Mouse (Mus musculus): ENCODE data around the gene Fancm. TPM values are rescaled to one million over a fixed set of nuclear protein-coding genes. Genes with fewer than 3 reads are reported as not detected.

Gene Fancm
- 7.7 and 8.4 TPM in 2 replicates for polyA plus RNA-seq (2015; fragmentation: Nextera tagmentation; extraction: Ambion mirVana)

DNA sequence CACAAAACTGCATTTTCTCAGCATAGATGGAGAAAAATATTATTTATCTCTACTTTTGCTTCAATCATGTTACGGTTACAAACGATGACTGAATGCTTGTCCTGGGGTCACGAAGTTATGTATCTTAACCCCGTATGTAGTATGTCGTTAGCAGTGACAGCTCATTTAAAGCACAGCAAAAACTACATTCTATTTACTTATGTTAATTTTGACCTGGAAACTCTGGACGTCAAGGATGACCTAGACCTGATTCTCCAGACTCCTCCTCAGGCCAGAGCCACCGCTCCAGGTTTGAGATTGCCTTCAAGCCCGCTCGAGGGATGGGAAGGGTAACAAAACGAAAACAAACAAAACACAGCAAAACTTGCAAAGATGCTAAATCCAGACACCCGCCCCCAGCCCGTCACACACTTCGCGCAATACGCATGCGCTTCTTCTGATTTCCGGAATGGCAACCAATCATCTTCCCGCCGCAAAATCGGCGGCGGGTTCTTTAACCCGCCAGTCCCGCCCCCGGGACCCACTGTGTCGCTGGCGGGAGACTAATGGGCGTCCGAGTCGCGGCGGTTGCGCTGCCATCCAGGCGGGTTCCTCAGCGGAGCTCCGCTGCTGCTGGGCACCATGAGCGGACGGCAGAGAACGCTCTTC, at the start of gene Fancm:
Gene Fancm, plus strand, starts transcription at position 519 of the 648 bp plus-strand sequence.
- peaks cover 29% of the 10 kb centered on the region for H3K4me1 ChIP-seq (ENCODE audit: insufficient read depth, low read length)
- H3K4me2 ChIP-seq (replicated peaks; ENCODE audit: low read depth, low read length): peak within 1 kb of the TSS; percentile 79
- 1% methylated on average over 38 of the region's 39 CpGs for WGBS
- H3K27ac ChIP-seq (ENCODE audit: low read length): peak within 1 kb of the TSS; percentile 93
- peaks cover 3% of the 10 kb centered on the region; the same call in 1 of the 2 replicates for H3K36me3 ChIP-seq (ENCODE audit: insufficient read depth, low read length)
- peak within 1 kb of the TSS; percentile 62 for H3K4me3 ChIP-seq (ENCODE audit: low read length)
- ATAC-seq (ENCODE audit: low FRiP score, low TSS enrichment): peak; percentile 24; the same call in 1 of the 2 replicates
- no peaks in the 10 kb centered on the region for H3K9me3 ChIP-seq (ENCODE audit: low read length)
- H3K9ac ChIP-seq (replicated peaks; ENCODE audit: low read length): peak within 1 kb of the TSS; percentile 80
- no peaks in the 10 kb centered on the region for H3K27me3 ChIP-seq (ENCODE audit: insufficient read depth, low read length)

GRCm38 (mm10) chr12:65035839-65036189, 39.6 kb upstream of the Fancm start:
- Histone ChIP-seq H3K4me3 (ENCODE audit: low read length) (peak overlapping the region; percentile 94), H3K4me1 (ENCODE audit: insufficient read depth, low read length) (peaks cover 7% of the 10 kb centered on the region), H3K9me3 (ENCODE audit: low read length) (0 out of 2 replicates have a peak, but pooled peaks cover 2% of the 10 kb centered on the region), H3K36me3 (ENCODE audit: insufficient read depth, low read length) (no peaks in the 10 kb centered on the region), H3K27me3 (ENCODE audit: insufficient read depth, low read length) (no peaks in the 10 kb centered on the region), H3K27ac (ENCODE audit: low read length) (0 out of 2 replicates have a peak overlapping the region, but pooled peaks have one; percentile 8), H3K4me2 (replicated peaks; ENCODE audit: low read depth, low read length) (peak overlapping the region; percentile 86), H3K9ac (replicated peaks; ENCODE audit: low read length) (peak overlapping the region; percentile 95; the same call in 1 of the 2 replicates)
- no peak; the same call in 1 of the 2 replicates for ATAC-seq (ENCODE audit: low FRiP score, low TSS enrichment)
- 47% methylated on average over 8 of the region's 8 CpGs for WGBS

DNA sequence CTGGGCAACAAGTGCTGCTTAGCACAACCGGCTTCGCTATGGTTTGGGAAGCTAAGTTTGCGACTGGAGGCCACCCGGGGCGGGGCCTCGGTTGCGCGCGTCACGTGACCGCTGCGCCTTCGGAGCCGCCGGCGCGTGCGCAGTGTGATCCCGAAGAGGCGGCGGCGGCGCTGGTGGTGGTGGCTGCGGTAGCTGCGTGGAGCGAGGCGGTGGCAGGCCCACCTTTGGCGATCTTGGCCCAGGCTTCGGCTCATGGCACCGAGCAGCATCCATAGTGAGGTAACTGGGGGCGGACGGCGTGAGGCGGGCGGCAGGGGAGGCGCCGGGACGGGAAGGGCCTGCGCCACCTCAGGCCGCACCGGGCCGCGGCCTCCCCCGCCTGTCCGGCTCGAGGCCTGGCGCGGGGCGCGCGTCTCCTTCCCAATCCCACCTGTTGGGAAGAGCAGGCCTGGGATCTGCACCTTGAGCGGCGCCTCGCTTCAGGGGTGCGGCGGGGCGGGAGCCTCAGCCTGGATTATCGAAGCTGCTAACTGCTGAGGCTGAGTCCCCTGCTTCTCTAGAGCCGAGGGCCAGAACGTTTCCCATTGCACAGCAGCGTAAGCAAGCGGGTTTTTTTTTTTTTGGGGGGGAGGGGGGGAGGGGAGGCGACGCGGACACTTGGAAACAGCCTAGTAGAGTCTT, 39.1 kb upstream of the Fancm start, which contains the start of gene Prpf39:
Gene Prpf39, plus strand, starts transcription at position 144 of the 681 bp plus-strand sequence.
- Histone ChIP-seq H3K36me3 (ENCODE audit: insufficient read depth, low read length) (no peaks in the 10 kb centered on the region), H3K4me1 (ENCODE audit: insufficient read depth, low read length) (peaks cover 7% of the 10 kb centered on the region), H3K4me2 (replicated peaks; ENCODE audit: low read depth, low read length) (peak within 1 kb of the TSS; percentile 86), H3K27me3 (ENCODE audit: insufficient read depth, low read length) (no peaks in the 10 kb centered on the region), H3K9me3 (ENCODE audit: low read length) (0 out of 2 replicates have a peak, but pooled peaks cover 2% of the 10 kb centered on the region), H3K4me3 (ENCODE audit: low read length) (peak within 1 kb of the TSS; percentile 94), H3K27ac (ENCODE audit: low read length) (peak within 1 kb of the TSS; percentile 85), H3K9ac (replicated peaks; ENCODE audit: low read length) (peak within 1 kb of the TSS; percentile 95)
- ATAC-seq (ENCODE audit: low FRiP score, low TSS enrichment): peak; percentile 95
- under 1% methylated on average over 53 of the region's 65 CpGs for WGBS

- Histone ChIP-seq H3K36me3 (ENCODE audit: insufficient read depth, low read length) (no peaks in the 10 kb centered on the region), H3K9me3 (ENCODE audit: low read length) (0 out of 2 replicates have a peak, but pooled peaks cover 2% of the 10 kb centered on the region), H3K4me2 (replicated peaks; ENCODE audit: low read depth, low read length) (peak overlapping the region; percentile 86), H3K27ac (ENCODE audit: low read length) (no peak overlapping the region; the same call in 1 of the 2 replicates), H3K4me3 (ENCODE audit: low read length) (peak overlapping the region; percentile 94), H3K9ac (replicated peaks; ENCODE audit: low read length) (peak overlapping the region; percentile 95), H3K4me1 (ENCODE audit: insufficient read depth, low read length) (peaks cover 7% of the 10 kb centered on the region), H3K27me3 (ENCODE audit: insufficient read depth, low read length) (no peaks in the 10 kb centered on the region)
- 12% methylated on average over 18 of the region's 18 CpGs for WGBS
- no peak; the same call in 1 of the 2 replicates for ATAC-seq (ENCODE audit: low FRiP score, low TSS enrichment)
Measured at GRCm38 (mm10) chr12:65036892-65037545, 38.4 kb upstream of the Fancm start.

GRCm38 (mm10) chr12:65037546-65037937, 37.9 kb upstream of the Fancm start:
- Histone ChIP-seq H3K9me3 (ENCODE audit: low read length) (0 out of 2 replicates have a peak, but pooled peaks cover 2% of the 10 kb centered on the region), H3K9ac (replicated peaks; ENCODE audit: low read length) (0 out of 2 replicates have a peak overlapping the region, but pooled peaks have one; percentile 26), H3K4me1 (ENCODE audit: insufficient read depth, low read length) (peaks cover 7% of the 10 kb centered on the region), H3K27ac (ENCODE audit: low read length) (no peak overlapping the region), H3K4me3 (ENCODE audit: low read length) (peak overlapping the region; percentile 94), H3K27me3 (ENCODE audit: insufficient read depth, low read length) (no peaks in the 10 kb centered on the region), H3K36me3 (ENCODE audit: insufficient read depth, low read length) (no peaks in the 10 kb centered on the region), H3K4me2 (replicated peaks; ENCODE audit: low read depth, low read length) (peak overlapping the region; percentile 86)
- ATAC-seq (ENCODE audit: low FRiP score, low TSS enrichment): no peak
- WGBS: 16% methylated on average over 4 of the region's 4 CpGs

DNA sequence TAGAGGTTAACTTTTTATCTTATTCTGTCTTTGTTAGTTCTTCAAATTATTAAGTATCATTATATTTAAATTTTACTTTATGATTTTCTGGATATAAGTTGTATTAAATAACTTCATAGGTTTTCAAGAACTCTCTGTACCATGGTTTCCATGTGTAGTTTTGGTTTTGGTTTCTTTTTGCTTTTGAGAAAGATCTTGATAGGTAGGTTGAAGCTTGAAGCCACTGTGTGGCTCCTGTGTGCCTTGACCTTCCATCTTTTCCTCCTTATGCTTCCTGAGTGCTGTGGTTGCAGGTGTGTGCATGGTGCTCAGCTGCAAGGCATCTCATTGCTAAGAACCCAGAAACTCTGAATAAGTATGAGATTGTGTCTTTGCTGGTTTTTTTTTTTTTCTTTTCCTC, 26.6 kb upstream of the Fancm start:
- Histone ChIP-seq H3K9me3 (ENCODE audit: low read length) (no peaks in the 10 kb centered on the region), H3K36me3 (ENCODE audit: insufficient read depth, low read length) (peaks cover 18% of the 10 kb centered on the region), H3K4me1 (ENCODE audit: insufficient read depth, low read length) (no peaks in the 10 kb centered on the region), H3K27ac (ENCODE audit: low read length) (no peak overlapping the region), H3K4me3 (ENCODE audit: low read length) (no peak overlapping the region), H3K9ac (replicated peaks; ENCODE audit: low read length) (no peak overlapping the region), H3K4me2 (replicated peaks; ENCODE audit: low read depth, low read length) (no peak overlapping the region), H3K27me3 (ENCODE audit: insufficient read depth, low read length) (no peaks in the 10 kb centered on the region)
- ATAC-seq (ENCODE audit: low FRiP score, low TSS enrichment): no peak

- 89% methylated on average over 2 of the region's 2 CpGs for WGBS
- Histone ChIP-seq H3K4me2 (replicated peaks; ENCODE audit: low read depth, low read length) (no peak overlapping the region), H3K9ac (replicated peaks; ENCODE audit: low read length) (no peak overlapping the region), H3K27me3 (ENCODE audit: insufficient read depth, low read length) (no peaks in the 10 kb centered on the region), H3K4me1 (ENCODE audit: insufficient read depth, low read length) (no peaks in the 10 kb centered on the region), H3K9me3 (ENCODE audit: low read length) (no peaks in the 10 kb centered on the region), H3K27ac (ENCODE audit: low read length) (no peak overlapping the region), H3K4me3 (ENCODE audit: low read length) (no peak overlapping the region), H3K36me3 (ENCODE audit: insufficient read depth, low read length) (peaks cover 35% of the 10 kb centered on the region)
- no peak for ATAC-seq (ENCODE audit: low FRiP score, low TSS enrichment)
Measured at GRCm38 (mm10) chr12:65058203-65058602, 17.2 kb upstream of the Fancm start.

DNA sequence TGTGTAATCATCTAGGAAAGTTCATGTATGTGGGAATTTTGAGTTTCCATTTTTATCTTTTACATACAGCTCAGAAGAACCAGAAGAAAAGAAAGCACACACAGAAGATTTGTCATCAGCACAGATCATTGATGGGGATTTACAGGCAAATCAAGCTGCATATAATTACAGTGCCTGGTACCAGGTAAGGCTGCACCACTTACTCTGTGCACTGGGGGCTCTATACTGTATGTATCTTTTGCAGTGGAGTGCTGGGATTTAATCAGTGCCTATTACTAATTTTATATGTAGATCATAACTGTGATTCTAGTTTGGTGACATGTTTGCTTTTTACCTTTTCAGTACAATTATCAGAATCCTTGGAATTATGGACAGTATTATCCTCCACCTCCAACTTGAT, 14.3 kb upstream of the Fancm start:
- Histone ChIP-seq H3K4me1 (ENCODE audit: insufficient read depth, low read length) (no peaks in the 10 kb centered on the region), H3K4me2 (replicated peaks; ENCODE audit: low read depth, low read length) (no peak overlapping the region), H3K4me3 (ENCODE audit: low read length) (no peak overlapping the region), H3K9ac (replicated peaks; ENCODE audit: low read length) (no peak overlapping the region), H3K9me3 (ENCODE audit: low read length) (no peaks in the 10 kb centered on the region), H3K36me3 (ENCODE audit: insufficient read depth, low read length) (peaks cover 43% of the 10 kb centered on the region), H3K27me3 (ENCODE audit: insufficient read depth, low read length) (no peaks in the 10 kb centered on the region), H3K27ac (ENCODE audit: low read length) (no peak overlapping the region)
- ATAC-seq (ENCODE audit: low FRiP score, low TSS enrichment): no peak

- 56% methylated on average over 2 of the region's 2 CpGs for WGBS
- H3K36me3 ChIP-seq (ENCODE audit: insufficient read depth, low read length): peaks cover 39% of the 10 kb centered on the region
Measured at GRCm38 (mm10) chr12:65065241-65065640, 10.2 kb upstream of the Fancm start.

More at GRCm38 (mm10) chr12:65065241-65065640, 10.2 kb upstream of the Fancm start:
- Histone ChIP-seq H3K27ac (ENCODE audit: low read length) (no peak overlapping the region), H3K4me3 (ENCODE audit: low read length) (no peak overlapping the region), H3K9me3 (ENCODE audit: low read length) (no peaks in the 10 kb centered on the region), H3K27me3 (ENCODE audit: insufficient read depth, low read length) (no peaks in the 10 kb centered on the region), H3K4me2 (replicated peaks; ENCODE audit: low read depth, low read length) (no peak overlapping the region), H3K4me1 (ENCODE audit: insufficient read depth, low read length) (no peaks in the 10 kb centered on the region), H3K9ac (replicated peaks; ENCODE audit: low read length) (no peak overlapping the region)
- ATAC-seq (ENCODE audit: low FRiP score, low TSS enrichment): no peak
